Mouse (Mus musculus): ENCODE measurements around the gene Heyl.
"Not testable (repeated sequence)": the region's sequence is repeated elsewhere in the genome, so short reads cannot be mapped to it uniquely, and the experiment has no call there.

Gene Heyl

DNA sequence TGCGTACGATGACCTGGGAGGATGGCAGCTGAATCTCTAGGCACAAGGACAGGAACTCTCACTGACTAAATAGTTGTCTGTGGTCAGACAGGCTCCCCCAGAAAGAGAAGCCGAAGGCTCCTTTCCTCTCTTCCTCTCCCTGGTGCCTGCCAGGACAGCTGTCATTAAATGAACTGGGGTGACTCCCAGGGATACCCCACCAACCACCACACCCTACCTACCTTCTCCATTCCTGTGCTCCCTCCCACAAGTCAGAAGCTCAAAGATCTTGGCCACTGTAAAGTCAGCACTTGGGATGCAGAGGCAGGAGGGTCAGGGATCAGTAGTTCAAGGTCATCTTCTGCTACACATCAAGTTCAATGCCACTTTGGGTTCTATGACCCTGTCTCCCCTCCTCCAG lies 515 bp upstream of the Heyl start:
- DNase-seq (ENCODE audit: low spot score in 2 of 2), result no peak

DNA sequence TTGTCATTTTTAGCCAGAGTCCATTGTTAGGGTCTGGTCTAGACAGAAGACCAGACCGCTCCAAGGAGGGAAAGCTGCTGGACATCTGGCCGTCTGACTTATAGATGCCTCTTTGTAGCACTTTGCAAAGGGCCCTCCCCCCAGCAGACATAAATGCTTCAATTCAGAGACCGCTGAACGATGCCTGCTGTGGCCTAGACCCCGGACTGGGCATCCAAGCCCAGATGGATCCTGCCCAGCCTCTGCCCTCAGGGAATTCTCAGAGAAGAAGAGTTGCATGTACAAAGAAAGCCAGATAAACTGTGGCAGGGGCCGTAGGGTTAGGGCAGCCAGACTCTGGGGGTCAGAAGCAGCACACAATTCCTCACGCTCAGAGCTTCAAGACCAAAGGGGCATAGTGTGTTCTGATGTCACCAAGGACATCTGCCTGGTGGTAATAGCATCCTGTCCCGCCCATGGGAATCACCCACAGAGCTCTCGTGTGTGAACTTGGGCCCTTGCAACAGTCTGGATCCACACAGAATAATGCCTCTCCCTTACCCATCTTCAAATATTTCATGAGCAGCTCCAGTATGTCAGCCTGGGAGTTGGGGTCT lies 2.6 kb downstream of the Heyl start:
- no peak for DNase-seq (ENCODE audit: low spot score in 2 of 2)

- no peak for DNase-seq (ENCODE audit: low spot score in 2 of 2)
Observed at GRCm38 (mm10) chr4:123236431-123237031, 3.2 kb downstream of the Heyl start.

DNA sequence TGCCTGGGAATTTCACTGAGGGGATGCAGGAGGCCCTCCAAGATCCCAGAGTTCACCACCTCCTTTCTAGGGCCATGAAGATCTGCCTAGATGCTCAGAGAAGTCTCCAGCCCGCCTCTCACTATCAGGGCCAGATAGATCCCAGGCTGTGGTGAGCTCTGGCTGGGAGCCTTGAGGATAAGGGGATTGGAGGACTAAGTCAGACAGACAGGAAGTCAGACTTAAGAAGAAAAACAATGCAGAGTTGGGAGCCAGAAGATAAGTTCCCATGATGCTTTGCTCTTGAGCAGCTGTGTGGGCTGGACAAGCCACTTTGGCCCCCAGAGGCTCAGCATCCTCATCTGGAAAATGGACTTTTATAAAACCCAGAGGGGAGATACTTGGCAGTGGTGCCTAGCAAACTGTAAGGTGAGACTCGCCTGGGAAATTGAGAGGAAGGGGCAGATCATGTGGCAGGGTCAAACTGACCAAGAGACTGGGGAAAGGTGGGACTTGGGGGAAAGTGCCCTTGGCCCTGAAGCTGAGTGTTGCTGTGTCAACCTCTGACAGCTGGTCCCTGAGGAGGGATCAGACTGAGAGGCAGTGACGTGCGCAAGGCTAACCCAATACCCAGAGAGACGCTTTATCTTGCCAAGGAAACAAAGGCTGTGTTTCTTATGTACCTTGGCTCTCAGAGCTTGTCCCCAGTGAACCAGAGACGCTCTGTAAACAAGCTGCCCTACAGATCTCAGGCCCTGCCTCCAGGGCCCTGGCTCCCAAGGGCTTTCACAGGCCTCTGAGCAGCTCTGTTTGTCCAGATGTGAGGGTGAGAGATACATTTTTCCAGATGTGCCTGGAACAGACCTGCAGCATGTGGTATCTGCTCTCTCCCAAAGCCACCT lies 4.3 kb downstream of the Heyl start:
- DNase-seq (ENCODE audit: low spot score in 2 of 2), result no peak

DNA sequence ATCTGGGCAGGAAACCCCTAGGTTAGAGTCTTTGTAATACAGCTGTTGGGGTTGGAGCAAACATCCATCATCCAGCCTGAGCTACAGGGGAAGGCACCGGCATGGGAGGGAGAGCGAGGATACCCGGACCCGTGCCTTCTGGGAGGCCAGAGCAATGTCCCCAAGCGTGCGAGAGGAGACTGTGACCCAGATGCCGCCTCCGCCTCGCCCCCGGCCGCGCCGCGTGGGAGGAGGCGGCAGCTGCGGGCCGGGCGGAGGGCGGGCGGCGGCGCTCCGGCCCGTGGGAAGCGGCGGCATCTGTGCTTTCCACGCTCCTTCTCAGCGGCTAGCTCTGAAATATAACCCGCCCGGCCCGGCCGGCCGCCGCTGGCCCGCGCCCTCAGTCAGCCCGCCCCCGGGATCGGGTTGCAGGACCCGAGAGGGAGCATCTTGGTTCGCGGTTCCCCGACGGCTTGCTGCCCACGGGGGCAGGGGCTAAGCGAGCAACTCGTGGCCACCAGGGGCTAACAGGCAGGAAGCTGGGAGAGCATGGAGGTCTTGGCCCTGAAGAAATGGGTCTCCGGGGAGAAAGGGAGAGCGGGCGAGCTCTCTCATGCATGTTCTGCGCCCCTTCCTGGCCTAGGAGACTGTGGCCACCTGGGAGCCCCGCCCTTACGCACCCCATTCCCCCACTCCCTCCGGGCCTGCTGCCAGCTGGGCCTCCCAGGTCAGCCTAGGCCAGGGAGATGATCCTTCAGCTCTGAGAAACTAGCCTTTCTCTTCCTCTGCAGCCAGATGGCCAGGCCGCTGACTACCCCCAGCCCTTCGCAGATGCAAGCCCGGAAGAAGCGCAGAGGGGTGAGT lies 6.2 kb downstream of the Heyl start:
- no peak for DNase-seq (ENCODE audit: low spot score in 2 of 2)

DNA sequence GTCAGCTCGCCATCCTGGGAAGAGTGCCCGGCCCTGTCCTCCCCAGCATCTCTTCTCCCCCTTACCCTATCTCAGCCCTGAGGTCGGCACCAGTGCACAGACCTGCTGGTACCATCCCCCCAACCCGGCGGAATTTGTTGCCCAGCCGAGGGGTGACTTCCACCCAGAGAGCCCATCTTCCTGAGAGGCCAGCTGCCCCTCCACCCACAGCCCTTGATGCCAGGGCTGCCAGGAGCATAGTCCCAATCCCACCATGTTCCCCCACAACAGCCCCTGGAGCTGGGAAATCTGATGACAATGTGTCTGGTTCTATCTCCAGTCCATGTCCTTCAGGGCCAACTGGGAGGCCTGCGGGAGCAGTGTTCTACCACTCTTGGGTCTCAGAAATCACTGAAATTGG lies 12.9 kb downstream of the Heyl start:
- DNase-seq (ENCODE audit: low spot score in 2 of 2), result no peak

GRCm38 (mm10) chr4:123246651-123247050 lies 13.3 kb downstream of the Heyl start:
- no peak for DNase-seq (ENCODE audit: low spot score in 2 of 2)

- DNase-seq (ENCODE audit: low spot score in 2 of 2), result no peak
Observed at GRCm38 (mm10) chr4:123247147-123247880, 14.0 kb downstream of the Heyl start.

DNA sequence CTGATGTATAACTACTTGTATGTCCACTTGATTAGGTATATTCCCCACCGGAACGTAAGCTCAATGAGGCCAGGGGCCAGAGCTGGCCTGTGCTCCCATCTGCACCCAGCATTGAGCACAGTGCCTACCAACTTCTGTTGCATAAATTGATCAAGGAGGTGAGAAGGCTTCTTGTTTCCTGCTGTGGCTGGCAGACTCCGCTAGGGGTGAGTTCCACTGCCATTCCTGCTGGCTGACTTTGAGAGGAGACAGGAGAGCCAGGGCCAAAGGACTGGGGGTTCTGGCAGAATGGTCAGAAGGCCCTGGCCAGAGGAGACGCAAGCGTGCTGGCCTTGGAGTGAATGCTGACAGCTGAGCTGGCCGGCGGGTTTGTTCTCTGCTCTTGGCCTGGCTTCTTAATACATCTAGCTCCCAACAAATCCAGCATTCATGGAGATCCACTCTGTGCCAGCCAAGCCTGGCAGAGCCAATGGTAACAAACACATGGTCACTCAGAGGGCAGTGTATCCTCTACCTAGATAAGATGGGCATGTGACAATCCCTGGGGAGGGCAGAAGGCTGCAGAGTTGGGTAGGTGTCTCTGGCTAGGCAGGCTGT lies 15.7 kb downstream of the Heyl start:
- DNase-seq (ENCODE audit: low spot score in 2 of 2), result peak; percentile 67 to 75

DNA sequence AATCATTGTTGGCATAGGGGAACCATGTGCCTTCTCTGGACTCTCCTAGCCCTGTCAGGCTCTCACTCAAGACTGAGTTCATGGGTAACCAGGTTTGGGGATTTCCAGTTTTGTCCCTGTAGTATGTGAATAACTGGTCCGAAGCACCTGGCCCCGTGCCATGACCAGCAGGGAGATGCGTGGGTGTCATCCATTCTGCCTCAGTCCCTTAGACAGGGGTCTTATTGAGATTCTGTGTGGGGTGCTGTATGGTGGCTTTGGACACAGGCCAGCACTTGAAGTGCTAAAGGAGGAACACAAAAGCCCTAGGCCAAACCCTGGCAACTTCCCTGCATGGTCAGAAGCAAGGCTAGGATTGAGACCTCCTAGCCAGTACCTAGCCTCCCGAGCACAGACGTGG lies 18.9 kb downstream of the Heyl start:
- peak in 1 of 2 experiments; percentile 37 for DNase-seq (ENCODE audit: low spot score in 2 of 2)

DNA sequence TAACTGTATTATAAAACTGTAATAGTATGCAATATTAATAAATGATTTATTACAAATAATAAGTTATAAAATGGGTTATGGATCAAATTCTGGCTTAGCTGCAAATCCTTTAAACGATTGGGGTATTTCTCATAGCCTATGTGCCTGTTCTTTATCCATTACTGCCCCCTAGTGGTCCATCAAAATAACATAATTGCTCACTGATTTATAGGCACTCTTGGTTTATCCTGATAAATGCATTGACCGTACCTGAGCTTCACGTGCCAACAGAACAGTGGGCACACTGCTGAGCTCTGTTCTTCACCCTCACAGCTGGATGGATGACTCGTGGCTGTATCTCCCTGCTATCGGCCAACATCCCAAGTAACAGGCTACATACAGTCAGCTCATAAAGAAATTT lies 21.3 kb downstream of the Heyl start:
- no peak for DNase-seq (ENCODE audit: low spot score in 2 of 2)

DNA sequence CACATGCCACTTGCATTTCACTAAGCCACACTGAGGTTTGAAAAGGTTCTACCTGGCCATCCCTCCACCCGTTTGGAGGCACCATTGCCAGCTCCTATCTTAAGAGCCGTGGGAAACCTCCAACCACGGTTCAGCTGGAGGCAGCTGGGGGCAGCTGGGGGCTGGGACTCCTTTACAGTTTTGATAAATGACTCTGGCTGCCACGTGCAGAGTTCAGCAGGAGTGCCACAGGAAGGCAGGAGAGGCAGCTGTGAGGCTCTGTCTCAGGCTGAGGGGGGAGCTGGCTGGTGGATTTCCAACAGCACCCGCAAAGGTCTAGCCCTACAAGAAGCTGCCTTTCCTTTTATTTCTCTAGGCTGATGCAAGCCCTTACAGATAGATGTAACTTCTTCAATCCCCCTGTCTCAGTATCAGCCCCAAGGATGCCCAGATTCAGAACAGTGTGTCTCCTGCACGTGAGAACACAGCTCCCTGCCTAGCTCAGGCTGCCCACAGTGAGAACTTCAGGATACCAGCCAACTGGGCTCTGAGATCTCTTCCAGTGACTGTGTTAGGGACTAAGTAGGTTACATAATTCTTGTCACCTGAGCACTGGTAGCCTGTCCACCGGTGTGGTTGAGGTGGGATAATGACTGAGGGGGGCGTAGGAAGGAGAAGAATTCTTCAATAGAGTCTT lies 26.9 kb downstream of the Heyl start:
- no peak for DNase-seq (ENCODE audit: low spot score in 2 of 2)

- DNase-seq (ENCODE audit: low spot score in 2 of 2), result no peak
Observed at GRCm38 (mm10) chr4:123261721-123262401, 28.5 kb downstream of the Heyl start, which contains the start of gene Pabpc4. Gene Pabpc4, plus strand, starts transcription at chr4:123262351.

GRCm38 (mm10) chr4:123271063-123271462 lies 37.7 kb downstream of the Heyl start:
- no peak for DNase-seq (ENCODE audit: low spot score in 2 of 2)

- no peak for DNase-seq (ENCODE audit: low spot score in 2 of 2)
Observed at GRCm38 (mm10) chr4:123280117-123280516, 46.8 kb downstream of the Heyl start.

- DNase-seq (ENCODE audit: low spot score in 2 of 2), result peak; percentile 71 to 79
Observed at GRCm38 (mm10) chr4:123282500-123282899, 49.1 kb downstream of the Heyl start.

- DNase-seq (ENCODE audit: low spot score in 2 of 2), result peak in 1 of 2 experiments; percentile 39
Observed at GRCm38 (mm10) chr4:123282915-123283674, 49.7 kb downstream of the Heyl start.

DNA sequence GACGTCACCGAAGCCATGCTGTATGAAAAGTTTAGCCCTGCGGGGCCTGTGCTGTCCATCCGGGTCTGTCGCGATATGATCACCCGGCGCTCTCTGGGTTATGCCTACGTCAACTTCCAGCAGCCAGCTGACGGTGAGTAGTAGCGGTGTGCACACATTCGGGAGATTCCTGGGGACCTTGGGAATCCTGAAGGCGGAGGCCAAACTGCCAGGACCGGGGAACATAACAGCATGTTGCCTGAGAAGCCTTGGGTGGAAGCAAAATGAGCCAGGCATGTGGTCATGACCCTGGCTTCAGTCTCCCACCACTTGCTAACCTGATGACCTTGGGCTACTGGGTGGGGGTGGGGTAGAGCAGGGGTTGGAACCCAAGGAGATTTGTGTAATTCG lies 50.3 kb downstream of the Heyl start:
- not testable (repeated sequence) for DNase-seq (ENCODE audit: low spot score in 2 of 2)

All from frontal cortex, postnatal 10 days (tissue).